Mouse (Mus musculus) embryo, embryonic 11.5 days (tissue): ENCODE data around the gene Camp.

ENCODE experiments used
- DNase-seq: peaks from one replicate; pipeline ENCODE4 v3.0.0-alpha.2; 2012; ENCODE audit warnings: low read depth, low spot score

Gene Camp

DNA sequence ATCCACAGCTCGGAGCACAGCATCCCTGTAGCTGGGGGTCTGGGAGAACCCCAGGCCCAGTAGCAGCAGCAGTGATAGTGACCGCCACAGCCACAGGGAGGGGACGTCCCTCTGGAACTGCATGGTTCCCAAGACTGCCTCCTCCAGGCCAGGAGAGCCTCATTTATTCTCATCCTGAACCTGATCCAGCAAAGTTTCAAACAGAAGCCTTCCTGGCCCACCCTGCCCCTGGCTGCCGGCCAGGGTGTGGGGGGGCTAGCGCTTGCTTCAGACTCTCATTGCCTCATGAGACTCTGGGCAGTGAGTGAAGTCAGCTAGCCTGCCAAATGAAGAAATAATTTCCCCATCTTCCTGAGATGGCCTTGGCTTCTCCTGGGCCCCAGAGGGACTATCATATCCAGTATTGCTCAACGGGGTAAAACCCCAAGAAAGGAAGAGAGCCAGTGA is at the start of gene Camp:
Gene Camp, minus strand, starts transcription at position 306 of the 447 bp plus-strand sequence.
- DNase-seq, result no peak

DNA sequence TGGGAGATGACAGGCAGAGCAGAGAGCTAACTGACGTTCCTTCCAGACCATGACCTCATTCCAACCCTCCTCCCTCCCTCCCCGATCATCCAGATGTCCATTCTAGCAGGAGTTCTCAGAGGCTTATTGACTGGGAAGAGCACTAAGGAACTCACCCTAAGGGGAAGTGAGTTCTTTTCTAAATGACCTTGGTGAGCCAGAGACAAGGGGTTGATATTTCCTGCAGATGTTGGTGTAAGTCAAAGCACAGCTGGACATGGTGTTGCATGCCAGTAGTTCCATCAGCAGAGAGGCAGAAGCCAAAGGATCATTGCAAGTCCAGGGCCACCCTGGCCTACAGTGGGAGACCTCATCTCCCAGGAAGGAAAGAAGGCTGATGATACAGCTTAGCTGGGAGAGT is 48.6 kb upstream of the Camp start:
- DNase-seq, result no peak

DNA sequence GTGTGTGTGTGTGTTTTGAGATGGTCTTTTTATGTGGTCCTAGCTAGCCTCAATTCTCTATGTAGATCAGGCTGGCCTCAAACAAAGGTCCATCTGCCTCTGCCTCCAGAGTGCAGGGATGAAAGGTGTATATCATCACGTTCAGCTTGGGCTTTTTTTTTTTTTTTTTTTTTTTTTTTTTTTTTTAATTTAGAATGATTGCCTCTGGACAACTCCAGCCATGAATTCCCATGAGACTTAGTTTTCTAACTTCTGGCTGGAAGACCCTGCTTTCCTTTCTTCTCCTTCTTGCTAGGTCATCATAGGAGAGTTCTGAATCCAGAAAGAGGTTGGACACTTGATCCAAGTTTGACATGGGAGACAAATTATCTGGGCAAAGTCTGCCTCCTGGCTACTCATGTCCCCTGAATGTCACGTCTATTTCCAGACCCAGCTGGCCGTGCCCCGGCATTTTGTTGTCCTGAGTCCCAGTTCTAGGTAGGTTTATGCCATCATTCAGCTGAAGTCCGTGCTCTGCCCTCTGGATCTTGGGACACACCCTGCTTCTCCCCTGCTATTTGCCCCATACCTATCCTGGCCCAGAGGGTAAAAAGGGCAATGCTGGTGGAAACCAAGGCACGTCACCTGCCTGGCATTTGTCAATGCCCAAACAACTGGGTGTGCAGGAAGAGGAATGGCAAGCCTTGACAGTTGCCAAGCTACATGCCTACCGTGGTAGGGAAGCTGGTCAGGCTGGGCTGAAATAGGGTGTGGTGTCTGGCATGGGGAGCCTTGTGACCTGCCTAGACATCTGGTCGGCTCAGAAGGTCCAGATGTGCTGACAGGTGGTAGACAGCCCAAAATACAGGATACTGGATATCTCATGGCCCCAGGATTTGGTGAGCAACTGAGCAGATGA is 47.1 kb upstream of the Camp start:
- no peak for DNase-seq

DNA sequence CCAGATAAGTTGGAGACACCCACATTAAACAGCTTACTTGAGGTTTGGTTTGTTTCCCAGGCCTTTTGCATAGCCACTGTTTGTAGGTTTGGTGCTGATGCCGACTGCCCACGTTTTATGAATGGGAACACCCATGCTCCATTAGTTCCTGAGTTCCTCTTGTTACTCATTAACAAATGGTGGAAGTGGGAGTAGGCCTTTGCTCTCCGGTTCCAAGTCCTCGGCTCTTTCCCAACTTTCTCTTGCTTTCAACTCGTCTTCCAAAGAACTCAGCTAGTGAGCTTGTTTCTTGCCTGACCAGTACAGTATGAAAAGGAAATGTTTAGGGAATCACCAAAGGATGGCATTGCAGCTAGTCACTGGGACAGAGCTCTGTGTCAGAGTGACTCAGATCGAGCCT is 46.2 kb upstream of the Camp start:
- DNase-seq, result no peak

DNA sequence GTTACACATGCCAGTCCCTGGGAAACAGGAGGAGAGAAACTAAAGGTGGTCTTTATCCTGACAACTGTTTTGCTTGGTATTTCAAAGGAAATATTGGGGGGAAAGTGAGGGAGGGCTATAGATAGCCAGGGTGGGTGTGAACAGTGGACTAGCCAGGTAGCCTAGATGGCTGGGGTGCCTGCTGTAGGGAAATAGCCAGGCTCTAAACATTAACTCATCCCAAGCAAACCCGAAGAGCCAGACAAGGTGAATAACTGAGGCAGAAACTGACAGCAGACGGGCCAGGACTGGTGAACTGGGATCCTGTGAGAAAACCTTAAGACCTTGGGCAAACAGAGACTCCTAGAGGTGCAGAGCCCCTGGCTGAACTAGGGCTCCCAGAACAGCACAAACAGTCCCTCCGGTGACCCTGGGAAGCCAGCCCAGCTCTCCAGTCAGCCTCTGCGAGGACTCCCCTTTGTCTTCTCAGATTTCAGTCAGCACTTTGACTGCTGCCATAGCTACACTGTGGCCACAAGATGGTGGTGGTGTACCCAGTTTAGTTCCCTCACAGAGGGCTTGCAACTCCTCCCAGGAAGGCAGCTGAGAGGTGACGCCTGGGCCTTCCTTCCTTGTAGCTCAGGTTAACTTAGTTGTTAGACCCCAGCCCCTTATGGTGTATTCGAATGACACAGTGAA is 45.1 kb upstream of the Camp start:
- DNase-seq, result peak; percentile 74

- DNase-seq, result peak; percentile 59
Observed at GRCm38 (mm10) chr9:109892651-109893250, 43.3 kb upstream of the Camp start.

DNA sequence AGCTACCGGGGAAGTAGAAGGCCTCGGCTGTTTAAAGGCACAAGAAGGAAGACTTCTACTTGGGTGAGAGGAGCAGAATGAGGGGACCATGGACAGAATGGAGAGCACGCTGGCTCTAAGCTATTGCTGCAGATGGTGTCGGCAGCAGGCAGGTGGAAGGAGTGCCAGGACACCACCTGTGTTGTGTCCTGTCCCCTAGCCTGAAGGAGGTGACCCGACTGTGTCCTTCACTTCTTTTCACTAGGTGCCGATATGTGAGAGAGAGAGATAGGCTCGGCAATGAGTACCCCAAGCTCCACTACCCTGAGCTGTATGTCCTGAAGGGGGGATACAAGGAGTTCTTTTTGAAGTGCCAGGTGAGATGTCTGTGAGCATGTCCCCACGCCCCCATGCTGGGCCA is 42.1 kb upstream of the Camp start:
- no peak for DNase-seq

GRCm38 (mm10) chr9:109887321-109887720 is 37.9 kb upstream of the Camp start:
- no peak for DNase-seq

GRCm38 (mm10) chr9:109886259-109886658 is 36.8 kb upstream of the Camp start:
- no peak for DNase-seq

DNA sequence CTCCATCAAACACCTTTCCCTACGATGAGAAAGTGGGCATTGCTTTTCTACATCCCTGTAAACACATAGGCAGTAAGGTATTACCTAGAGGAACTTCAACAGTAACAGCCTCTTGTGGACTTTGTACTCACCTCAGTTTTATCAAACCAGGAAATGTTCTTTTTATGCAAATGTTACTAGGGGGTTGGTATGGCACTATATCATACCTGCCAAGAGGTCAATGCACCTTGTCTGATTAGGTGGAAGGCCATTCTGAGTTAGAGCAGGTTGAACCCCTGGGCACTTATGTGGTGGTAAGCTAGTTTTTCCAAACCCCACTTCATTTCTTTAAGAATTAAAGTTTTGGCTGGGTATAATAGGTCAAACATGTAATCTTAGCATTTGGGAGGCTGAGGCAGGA is 29.9 kb upstream of the Camp start:
- no peak for DNase-seq

- no peak for DNase-seq
Observed at GRCm38 (mm10) chr9:109877666-109878065, 28.2 kb upstream of the Camp start.

GRCm38 (mm10) chr9:109876756-109877155 is 27.3 kb upstream of the Camp start:
- no peak for DNase-seq

GRCm38 (mm10) chr9:109875695-109876601 is 26.5 kb upstream of the Camp start:
- DNase-seq, result no peak

GRCm38 (mm10) chr9:109874797-109875691 is 25.6 kb upstream of the Camp start, which contains the start of gene Cdc25a:
Gene Cdc25a (plus strand): TSS chr9:109875579.
- DNase-seq, result peak; percentile 99

DNA sequence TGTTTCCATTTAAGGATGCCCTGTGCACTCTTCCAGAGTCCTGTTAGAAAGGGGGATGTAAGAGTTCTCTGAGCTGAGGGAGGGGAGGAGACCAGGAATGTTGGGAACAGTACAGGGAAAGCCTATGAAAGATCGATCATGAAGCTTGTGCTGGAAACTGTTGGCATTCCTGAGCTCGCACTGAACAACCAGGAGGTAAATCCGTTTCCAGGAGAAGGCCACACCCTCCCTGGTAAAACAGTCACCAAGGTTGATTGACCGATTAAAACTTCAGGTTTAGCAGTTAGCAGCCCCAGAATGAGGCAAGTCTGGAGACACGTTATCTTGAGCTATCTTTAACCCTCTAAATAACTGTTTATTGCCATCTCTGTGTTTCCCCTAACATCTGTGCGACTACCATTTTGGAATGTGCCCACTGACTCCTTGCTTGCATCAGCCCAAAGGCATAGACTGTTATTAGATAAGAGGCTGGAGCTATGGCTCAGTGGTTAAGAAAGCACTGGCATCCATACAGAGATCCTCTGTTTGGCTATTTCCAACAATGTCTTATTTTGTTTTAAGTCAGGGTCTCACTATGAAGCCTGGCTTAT is 21.7 kb upstream of the Camp start:
- no peak for DNase-seq

DNA sequence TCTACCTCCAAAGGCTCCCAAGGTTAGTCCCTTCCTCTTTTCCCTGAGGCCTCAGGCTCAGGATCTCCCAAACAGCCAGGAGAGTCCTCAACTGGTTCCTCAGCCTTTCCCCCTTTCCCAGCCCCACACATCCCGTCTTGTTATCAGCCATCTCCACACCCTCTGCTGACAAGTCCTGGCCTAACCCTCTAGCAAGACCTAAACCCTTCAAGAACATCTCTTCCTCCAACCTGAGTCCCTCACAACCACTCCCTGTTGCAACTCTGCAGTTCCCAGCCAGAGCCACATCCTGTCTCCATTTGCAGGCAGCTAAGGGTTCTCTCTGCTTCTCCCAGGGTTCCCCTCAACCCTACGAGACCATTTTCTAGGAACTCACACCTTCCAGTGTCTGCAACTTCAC is 16.8 kb upstream of the Camp start:
- no peak for DNase-seq

DNA sequence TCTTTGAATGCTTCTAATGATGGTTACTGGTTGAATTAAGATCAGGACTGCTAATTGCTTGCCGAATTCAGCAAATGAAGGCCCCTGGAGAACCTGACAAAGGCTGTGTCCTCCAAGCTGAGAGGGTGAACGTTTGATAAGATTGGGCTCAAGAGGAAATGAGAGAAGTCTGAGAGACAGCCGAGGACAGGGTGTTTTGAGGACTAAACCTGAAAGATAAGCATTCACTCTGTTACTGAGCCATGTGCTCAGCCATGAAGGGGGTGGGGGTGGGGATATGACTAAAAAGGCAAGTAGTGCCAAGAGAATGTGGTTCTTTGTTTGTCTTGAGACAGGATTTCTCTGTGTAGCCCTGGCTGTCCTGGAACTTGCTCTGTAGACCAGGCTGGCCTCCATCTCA is 13.7 kb upstream of the Camp start:
- no peak for DNase-seq

DNA sequence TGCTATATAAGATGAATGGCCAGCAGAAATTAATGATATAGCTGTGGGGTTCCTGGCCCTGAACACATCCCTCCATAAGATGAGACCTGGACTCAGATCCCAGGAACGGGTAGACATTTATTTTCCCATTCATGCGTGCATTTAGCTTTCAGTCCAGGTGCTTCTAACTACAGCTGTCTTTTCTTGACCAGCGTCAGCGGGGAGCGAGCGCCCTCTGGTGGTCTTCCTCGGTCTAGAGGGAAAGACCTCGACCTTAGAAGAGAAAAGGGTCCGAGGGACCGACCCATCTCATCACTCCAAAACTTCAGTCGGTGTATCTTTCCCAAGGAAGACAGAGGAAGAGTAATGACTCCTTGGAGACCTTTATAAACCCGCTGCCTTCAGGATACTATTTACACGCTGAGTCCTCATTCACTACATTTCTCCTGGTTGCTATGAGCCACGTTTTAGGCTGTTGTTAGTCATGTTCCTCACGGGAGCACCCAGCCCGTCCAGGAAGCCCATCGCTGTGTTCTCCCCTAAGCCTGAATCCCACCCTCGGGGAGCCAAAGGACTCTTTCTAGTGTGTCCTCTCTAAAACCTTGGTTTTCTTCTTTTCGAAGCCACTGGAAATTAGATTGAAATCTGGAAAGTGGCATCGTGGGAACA is 13.1 kb upstream of the Camp start:
- peak; percentile 70 for DNase-seq

GRCm38 (mm10) chr9:109855947-109856346 is 6.5 kb upstream of the Camp start:
- DNase-seq, result no peak
